ENCODE assay signal across 8 mouse cellular contexts in genomic region chr12:76531986-76532925, GRCm38 (mm10). TPM values are rescaled to one million over a fixed set of nuclear protein-coding genes. Genes with fewer than 3 reads are reported as not detected.
DNase-seq lines count a peak whose midpoint lies in the region; ATAC-seq lines count a peak whose summit lies in the region.

No protein-coding gene starts in this region.

- WGBS in intestine, embryonic 14.5 days: 3% methylated on average over 19 of the region's 19 CpGs
- WGBS in macrophage (ENCODE audit: missing documents): 52% methylated on average over 19 of the region's 19 CpGs

- peak; percentile 82 for DNase-seq in heart, adult 11 months
- no peak for DNase-seq in heart, postnatal 4 days
- peak; percentile 68 for DNase-seq in intestine, embryonic 14.5 days (ENCODE audit: low spot score)
- no peak for DNase-seq in adrenal gland, postnatal 14 days
- no peak for DNase-seq in cerebellum, adult 9-10 months
- DNase-seq in right cerebral cortex, adult 18-20 months: no peak

- peaks cover 16% of the 10 kb centered on the region for H3K27me3 ChIP-seq in intestine, embryonic 14.5 days (replicated peaks; ENCODE audit: control insufficient read depth, insufficient read depth, low read length)

- no peaks in the 10 kb centered on the region for H3K9me3 ChIP-seq in intestine, embryonic 14.5 days (ENCODE audit: control insufficient read depth, low read length)

- peak overlapping the region; percentile 70 for H3K4me3 ChIP-seq in brown adipose tissue, adult 24 weeks (ENCODE audit: insufficient read depth, low read depth, low read length)
- H3K4me3 ChIP-seq in intestine, embryonic 14.5 days (ENCODE audit: low read depth, low read length): peak overlapping the region; percentile 83
- H3K4me3 ChIP-seq in macrophage (ENCODE audit: inconsistent target): peak overlapping the region; percentile 58

- H3K36me3 ChIP-seq in intestine, embryonic 14.5 days (ENCODE audit: control insufficient read depth, insufficient read depth, low read length): no peaks in the 10 kb centered on the region
- no peaks in the 10 kb centered on the region for H3K36me3 ChIP-seq in macrophage (ENCODE audit: inconsistent target)

- peaks cover 14% of the 10 kb centered on the region for H3K4me1 ChIP-seq in brown adipose tissue, adult 24 weeks (ENCODE audit: control insufficient read depth, insufficient read depth, insufficient read length, low read length)
- peaks cover 29% of the 10 kb centered on the region; the same call in 1 of the 2 replicates for H3K4me1 ChIP-seq in intestine, embryonic 14.5 days (replicated peaks; ENCODE audit: control insufficient read depth, insufficient read depth, low read length)

- H3K4me2 ChIP-seq in intestine, embryonic 14.5 days (ENCODE audit: low read length): peak overlapping the region; percentile 98

- H3K79me2 ChIP-seq in macrophage (ENCODE audit: inconsistent target): peaks cover 33% of the 10 kb centered on the region

- no peak for ATAC-seq in intestine, embryonic 14.5 days (replicated peaks; ENCODE audit: low FRiP score, low TSS enrichment, low read depth)

- peak overlapping the region; percentile 79 for H3K9ac ChIP-seq in intestine, embryonic 14.5 days (ENCODE audit: low read length)

- H3K27ac ChIP-seq in brown adipose tissue, adult 24 weeks (replicated peaks; ENCODE audit: low read depth, low read length): peak overlapping the region; percentile 71
- peak overlapping the region; percentile 87 for H3K27ac ChIP-seq in intestine, embryonic 14.5 days (ENCODE audit: low read depth)
- H3K27ac ChIP-seq in macrophage: no peak overlapping the region

RNA-seq across cellular contexts. Expression of gene Plekhg3, which starts 1.6 kb away (rescaled TPM):
- total RNA-seq in heart, postnatal 4 days (2021): 10 to 100 TPM; 29.5 TPM
- polyA plus RNA-seq in brown adipose tissue, adult 24 weeks (2012; ENCODE audit: insufficient read depth, insufficient read length, missing spikeins): 6.3 and 6.5 TPM in 2 replicates
- polyA plus RNA-seq in intestine, embryonic 14.5 days (2014; fragmentation: Nextera tagmentation; extraction: Ambion mirVana): 9.5 and 10.4 TPM in 2 replicates
- 100 to 1,000 TPM in 8 of 26 experiments, 10 to 100 TPM in 17, 1 to 10 TPM in 1; 6.3 to 176 (median 84.9) TPM for total RNA-seq in macrophage (2018; cell fraction: chromatin; rRNA removed)
- total RNA-seq in macrophage (2018; cell fraction: cytosol; rRNA removed): 10 to 100 TPM in 20 of 26 experiments, 1 to 10 TPM in 6; 2.1 to 26.3 (median 14.4) TPM
- total RNA-seq in macrophage (2018; cell fraction: nucleus; rRNA removed): 100 to 1,000 TPM in 1 of 26 experiments, 10 to 100 TPM in 20, 1 to 10 TPM in 5; 5.4 to 103 (median 30.6) TPM
- polyA plus RNA-seq in macrophage (2018): 13.1 to 22.6 TPM (median 20.1 TPM) in 3 replicates
- total RNA-seq in adrenal gland, postnatal 14 days (2021): 16.7 and 19.4 TPM in 2 replicates

Comparison
In these comparisons a context has a peak if more than half of its experiments do, and no peak if none do; other contexts are left out.
1. DNase-seq: peak in heart, adult 11 months (single experiment) and intestine, embryonic 14.5 days (single experiment); none in heart, postnatal 4 days (single experiment), adrenal gland, postnatal 14 days (single experiment), cerebellum, adult 9-10 months (single experiment) and right cerebral cortex, adult 18-20 months (single experiment).
2. Peak in every context shown above with its lines, with median percentiles within 50 percentile points of each other: H3K4me3 ChIP-seq.